Mouse (Mus musculus) thymus, postnatal 25 days (tissue): ENCODE results near the gene Cdh23.
A peak's percentile ranks its signal among the peaks of the same experiment; 100 is the strongest.

Source experiments
- DNase-seq: peaks from one replicate; pipeline ENCODE4 v3.0.0; 2022

The Cdh23 gene

GRCm38 (mm10) chr10:60571491-60571890 lies 124.8 kb downstream of the Cdh23 start:
- DNase-seq = no peak

GRCm38 (mm10) chr10:60566369-60567037 lies 129.8 kb downstream of the Cdh23 start:
- DNase-seq = peak; percentile 67

- DNase-seq = no peak
Observed at GRCm38 (mm10) chr10:60564136-60564535, 132.2 kb downstream of the Cdh23 start.

GRCm38 (mm10) chr10:60562946-60563345 lies 133.3 kb downstream of the Cdh23 start:
- no peak for DNase-seq

- no peak for DNase-seq
Observed at GRCm38 (mm10) chr10:60558491-60558927, 137.8 kb downstream of the Cdh23 start.

- DNase-seq = no peak
Observed at GRCm38 (mm10) chr10:60552951-60553635, 143.2 kb downstream of the Cdh23 start.

- no peak for DNase-seq
Observed at GRCm38 (mm10) chr10:60539164-60539914, 157.0 kb downstream of the Cdh23 start.

GRCm38 (mm10) chr10:60536098-60536811 lies 160.0 kb downstream of the Cdh23 start:
- DNase-seq = peak; percentile 31

- DNase-seq = no peak
Observed at GRCm38 (mm10) chr10:60532502-60532901, 163.8 kb downstream of the Cdh23 start.

GRCm38 (mm10) chr10:60531349-60531748 lies 164.9 kb downstream of the Cdh23 start:
- peak; percentile 63 for DNase-seq

- DNase-seq = no peak
Observed at GRCm38 (mm10) chr10:60530633-60531032, 165.7 kb downstream of the Cdh23 start.

- no peak for DNase-seq
Observed at GRCm38 (mm10) chr10:60527949-60528348, 168.3 kb downstream of the Cdh23 start.

- no peak for DNase-seq
Observed at GRCm38 (mm10) chr10:60525081-60525480, 171.2 kb downstream of the Cdh23 start.

- DNase-seq = peak; percentile 37
Observed at GRCm38 (mm10) chr10:60516286-60516685, 180.0 kb downstream of the Cdh23 start.

- no peak for DNase-seq
Observed at GRCm38 (mm10) chr10:60498538-60498937, 197.8 kb downstream of the Cdh23 start.

GRCm38 (mm10) chr10:60495070-60495469 lies 201.2 kb downstream of the Cdh23 start:
- no peak for DNase-seq

- DNase-seq = no peak
Observed at GRCm38 (mm10) chr10:60491538-60491937, 204.8 kb downstream of the Cdh23 start.

- no peak for DNase-seq
Observed at GRCm38 (mm10) chr10:60481381-60481780, 214.9 kb downstream of the Cdh23 start.

GRCm38 (mm10) chr10:60474549-60474948 lies 221.7 kb downstream of the Cdh23 start:
- DNase-seq = no peak

GRCm38 (mm10) chr10:60473782-60474322 lies 222.4 kb downstream of the Cdh23 start:
- DNase-seq = no peak

- no peak for DNase-seq
Observed at GRCm38 (mm10) chr10:60467752-60468151, 228.5 kb downstream of the Cdh23 start.

GRCm38 (mm10) chr10:60463953-60464647 lies 232.2 kb downstream of the Cdh23 start:
- no peak for DNase-seq
